23 mouse cellular contexts compared by ENCODE assay signal in genomic region chr1:145910637-145911369, GRCm38 (mm10).
"Had no signal": no experiment of that assay in that cellular context is flagged by ENCODE, and none has a peak within 500 bp of the region (broad histone marks: within the 10 kb centered on the region; RNA-seq: fewer than 3 reads in every experiment).

No protein-coding gene starts in this region.

- H3K4me3 ChIP-seq: kidney, embryonic 15.5 days; limb, embryonic 10.5 days; limb, embryonic 13.5 days; liver, embryonic 12.5 days; liver, embryonic 15.5 days; lung, embryonic 15.5 days; neural tube, embryonic 12.5 days; neural tube, embryonic 15.5 days had no signal

- H3K27ac ChIP-seq: kidney, embryonic 15.5 days; limb, embryonic 10.5 days; limb, embryonic 13.5 days; liver, embryonic 12.5 days; liver, embryonic 15.5 days; lung, embryonic 15.5 days; neural tube, embryonic 12.5 days; neural tube, embryonic 15.5 days; stomach, postnatal 0 days had no signal

- DNase-seq: kidney, adult 11 months; kidney, adult 8-10 months; kidney, postnatal 10 days; kidney, postnatal 36 days; liver; lung, adult 18-20 months; lung, postnatal 10 days; lung, postnatal 36 days; right cerebral cortex, adult 18-20 months; right cerebral cortex, postnatal 14 days; right cerebral cortex, postnatal 4 days; thymus, adult 2 months; thymus, postnatal 14 days; thymus, postnatal 4 days had no signal

- H3K9me3 ChIP-seq: kidney, embryonic 15.5 days; limb, embryonic 10.5 days; limb, embryonic 13.5 days; liver, embryonic 12.5 days; liver, embryonic 15.5 days; lung, embryonic 15.5 days; neural tube, embryonic 12.5 days; neural tube, embryonic 15.5 days had no signal

- H3K9ac ChIP-seq: kidney, embryonic 15.5 days; limb, embryonic 13.5 days; liver, embryonic 12.5 days; liver, embryonic 15.5 days; lung, embryonic 15.5 days; neural tube, embryonic 12.5 days; neural tube, embryonic 15.5 days had no signal

- H3K4me1 ChIP-seq: kidney, embryonic 15.5 days; limb, embryonic 10.5 days; limb, embryonic 13.5 days; liver, embryonic 12.5 days; liver, embryonic 15.5 days; lung, embryonic 15.5 days; neural tube, embryonic 12.5 days; neural tube, embryonic 15.5 days had no signal

- H3K4me2 ChIP-seq: kidney, embryonic 15.5 days; limb, embryonic 13.5 days; liver, embryonic 12.5 days; liver, embryonic 15.5 days; lung, embryonic 15.5 days; neural tube, embryonic 12.5 days; neural tube, embryonic 15.5 days had no signal

- ATAC-seq: liver, embryonic 12.5 days had no signal

- H3K27me3 ChIP-seq: kidney, embryonic 15.5 days; limb, embryonic 13.5 days; liver, embryonic 12.5 days; liver, embryonic 15.5 days; lung, embryonic 15.5 days; neural tube, embryonic 12.5 days; neural tube, embryonic 15.5 days had no signal

- H3K36me3 ChIP-seq: kidney, embryonic 15.5 days; limb, embryonic 10.5 days; limb, embryonic 13.5 days; liver, embryonic 12.5 days; liver, embryonic 15.5 days; lung, embryonic 15.5 days; neural tube, embryonic 12.5 days; neural tube, embryonic 15.5 days had no signal
